Mouse (Mus musculus) bone marrow, adult 2 months (tissue): ENCODE measurements around the gene Antxr1. TPM values are rescaled to one million over a fixed set of nuclear protein-coding genes. Genes with fewer than 3 reads are reported as not detected.

Experiments
- H3K27ac ChIP-seq: fragments of 200-500 bp; 2 replicates; pipeline ENCODE4 v1.5.1; 2012; ENCODE audit warnings: low read depth, mild to moderate bottlenecking, control low read depth, inconsistent platforms, low read length; ENCODE audit not compliant: control insufficient read depth, poor library complexity, insufficient read depth
- H3K4me1 ChIP-seq: fragments of 200-500 bp; 2 replicates; pipeline ENCODE4 v1.6.1; 2011; ENCODE audit warnings: low read length; ENCODE audit not compliant: control insufficient read depth, insufficient read depth
- H3K4me3 ChIP-seq: fragments of 200-500 bp; replicated peaks from 2 replicates; pipeline ENCODE3; 2011; ENCODE audit warnings: mild to moderate bottlenecking, low read depth, low read length, control low read depth; ENCODE audit not compliant: control insufficient read depth
- CTCF ChIP-seq: fragments of 200-500 bp; IDR thresholded peaks from 2 replicates; pipeline ENCODE4 v1.5.1; 2011; ENCODE audit warnings: low read length, control low read depth; ENCODE audit not compliant: control insufficient read depth, insufficient read depth
- POLR2A ChIP-seq: fragments of 200-500 bp; IDR thresholded peaks from 2 replicates; pipeline ENCODE4 v1.6.1; 2011; ENCODE audit warnings: low read depth, mild to moderate bottlenecking, control low read depth, low read length, borderline replicate concordance; ENCODE audit not compliant: control insufficient read depth
- WGBS: fragments of 180-500 bp; shearing (Covaris S2); methylation state at CpG from one replicate; pipeline ENCODE4 v1.1.7; 2018; 5-methylcytosine and 5-hydroxymethylcytosine counted together
- polyA plus RNA-seq: library from polyadenylated mRNA; stranded (reverse); fragments of >200 nt; gene quantifications from 2 replicates; pipeline ENCODE4 v1.2.4, GENCODE M21; 2011; ENCODE audit warnings: low replicate concordance; ENCODE audit not compliant: missing spikeins, insufficient read depth, insufficient read length

The Antxr1 gene
- polyA plus RNA-seq, 1 experiment, result 5.3 TPM

GRCm38 (mm10) chr6:87207373-87207982 is 128.1 kb downstream of the Antxr1 start:
- WGBS, result 53% methylated on average over 13 of the region's 13 CpGs
- Histone ChIP-seq H3K4me3 (no peak overlapping the region), H3K4me1 (peaks cover 3% of the 10 kb centered on the region), H3K27ac (no peak overlapping the region)
- TF ChIP-seq POLR2A (no peak), CTCF (no peak)

DNA sequence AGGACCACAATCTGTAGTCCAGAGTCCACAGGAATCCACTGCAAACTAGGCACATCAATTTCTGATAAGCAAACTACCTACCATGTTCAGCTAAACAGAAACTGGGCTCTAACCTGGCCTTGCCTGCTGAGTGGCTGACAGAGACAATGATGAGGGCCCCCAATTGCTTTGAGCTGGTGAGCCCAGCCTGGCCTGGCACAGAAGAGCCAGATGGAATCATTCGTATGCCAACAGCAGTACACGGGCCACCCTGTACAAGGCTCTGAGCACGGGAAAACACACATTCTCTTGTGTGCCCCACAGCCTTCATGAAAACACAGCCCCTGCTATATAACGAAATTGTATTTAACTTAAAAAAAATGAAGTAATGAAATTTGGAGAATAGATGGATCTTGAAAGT is 128.8 kb downstream of the Antxr1 start:
- Histone ChIP-seq H3K4me1 (peaks cover 3% of the 10 kb centered on the region), H3K4me3 (no peak overlapping the region), H3K27ac (no peak overlapping the region)
- WGBS, result 86% methylated on average over 4 of the region's 4 CpGs
- TF ChIP-seq CTCF (no peak), POLR2A (no peak)

GRCm38 (mm10) chr6:87203467-87203866 is 132.2 kb downstream of the Antxr1 start:
- H3K4me3 ChIP-seq, result no peak overlapping the region
- TF ChIP-seq CTCF (no peak), POLR2A (no peak)
- H3K27ac ChIP-seq, result no peak overlapping the region
- WGBS, result 78% methylated on average over 4 of the region's 4 CpGs
- H3K4me1 ChIP-seq, result peaks cover 2% of the 10 kb centered on the region

GRCm38 (mm10) chr6:87203065-87203464 is 132.6 kb downstream of the Antxr1 start:
- 83% methylated on average over 2 of the region's 2 CpGs for WGBS
- no peak for TF ChIP-seq POLR2A
- no peak for TF ChIP-seq CTCF
- Histone ChIP-seq H3K4me3 (no peak overlapping the region), H3K27ac (no peak overlapping the region), H3K4me1 (peaks cover 2% of the 10 kb centered on the region)

DNA sequence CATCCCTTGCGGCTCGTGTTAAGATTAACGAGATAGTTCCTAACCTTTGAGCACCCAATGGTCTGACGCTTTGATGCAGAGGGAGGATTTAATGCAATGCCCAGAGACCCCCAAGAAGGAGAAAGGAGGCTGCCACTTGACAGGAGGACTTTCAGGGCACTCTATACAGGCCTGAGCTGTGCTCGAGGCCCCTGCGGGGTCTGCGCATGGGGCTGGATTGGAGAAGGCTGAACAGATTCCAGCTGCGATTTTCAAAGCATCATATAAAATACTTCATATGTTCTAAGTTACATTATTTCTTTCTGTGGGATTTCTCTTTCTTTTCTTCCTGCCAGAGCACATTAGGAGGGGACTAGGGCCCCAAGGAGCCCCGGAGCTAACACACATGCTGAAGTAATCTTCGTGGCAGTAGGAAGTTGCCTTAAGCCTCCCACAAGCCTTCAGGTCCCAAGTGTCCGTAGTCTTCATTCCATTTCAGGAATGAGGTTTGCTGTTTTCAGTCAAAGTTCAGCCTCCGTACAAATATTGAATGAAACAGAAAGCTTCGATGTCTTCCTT is 133.5 kb downstream of the Antxr1 start:
- TF ChIP-seq CTCF, result no peak
- no peak for TF ChIP-seq POLR2A
- 84% methylated on average over 13 of the region's 13 CpGs for WGBS
- Histone ChIP-seq H3K4me1 (peaks cover 2% of the 10 kb centered on the region), H3K4me3 (no peak overlapping the region), H3K27ac (no peak overlapping the region)

GRCm38 (mm10) chr6:87189755-87190154 is 145.9 kb downstream of the Antxr1 start:
- Histone ChIP-seq H3K4me1 (no peaks in the 10 kb centered on the region; the same call in 1 of the 2 replicates), H3K4me3 (no peak overlapping the region), H3K27ac (no peak overlapping the region)
- no peak for TF ChIP-seq CTCF
- no peak for TF ChIP-seq POLR2A
- WGBS, result 4% methylated on average over 3 of the region's 3 CpGs

DNA sequence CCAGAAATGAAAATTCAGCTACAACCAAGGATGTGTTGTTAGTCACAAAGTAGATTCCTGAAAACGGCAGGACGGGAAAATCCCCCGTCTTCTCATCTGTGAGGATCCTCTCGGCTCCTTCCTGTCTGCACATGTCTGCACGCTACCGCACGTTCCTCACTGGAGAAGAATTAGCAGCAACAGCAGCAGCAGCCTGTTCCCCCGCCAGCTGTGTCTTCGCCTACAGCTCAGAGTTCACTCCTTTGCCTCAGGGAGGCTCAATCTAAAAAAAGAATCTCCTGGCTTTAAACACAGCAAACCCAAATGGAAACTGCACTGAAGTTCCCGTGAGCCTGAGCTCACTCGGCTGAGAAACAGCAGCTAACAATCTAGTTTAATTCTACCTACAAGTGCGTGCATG is 148.6 kb downstream of the Antxr1 start:
- WGBS, result 75% methylated on average over 12 of the region's 12 CpGs
- TF ChIP-seq POLR2A, result no peak
- TF ChIP-seq CTCF, result no peak
- H3K4me3 ChIP-seq, result no peak overlapping the region
- H3K27ac ChIP-seq, result no peak overlapping the region
- peaks cover 1% of the 10 kb centered on the region; the same call in 1 of the 2 replicates for H3K4me1 ChIP-seq

DNA sequence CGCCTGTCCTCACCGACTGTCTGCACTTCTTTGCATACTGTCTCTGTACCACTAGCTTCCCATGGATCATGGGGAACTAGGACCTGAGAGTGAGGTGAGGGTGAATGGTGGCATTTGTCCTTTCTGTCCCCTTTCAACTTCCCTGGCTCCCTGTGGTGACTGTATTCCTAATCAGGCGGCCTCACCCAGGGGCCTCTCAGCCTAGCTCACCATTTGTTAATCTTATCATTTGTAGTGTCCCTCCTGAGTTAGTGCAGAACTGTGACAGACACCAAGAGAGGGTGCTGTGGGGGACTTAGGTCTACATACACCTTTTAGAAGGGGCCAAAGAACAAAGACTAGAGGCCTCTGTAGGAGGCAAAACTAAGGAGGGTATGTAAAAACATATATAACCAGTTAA is 151.2 kb downstream of the Antxr1 start:
- no peak for TF ChIP-seq POLR2A
- TF ChIP-seq CTCF, result no peak
- Histone ChIP-seq H3K27ac (no peak overlapping the region), H3K4me3 (no peak overlapping the region), H3K4me1 (peaks cover 1% of the 10 kb centered on the region; the same call in 1 of the 2 replicates)
- 74% methylated on average over 3 of the region's 3 CpGs for WGBS

DNA sequence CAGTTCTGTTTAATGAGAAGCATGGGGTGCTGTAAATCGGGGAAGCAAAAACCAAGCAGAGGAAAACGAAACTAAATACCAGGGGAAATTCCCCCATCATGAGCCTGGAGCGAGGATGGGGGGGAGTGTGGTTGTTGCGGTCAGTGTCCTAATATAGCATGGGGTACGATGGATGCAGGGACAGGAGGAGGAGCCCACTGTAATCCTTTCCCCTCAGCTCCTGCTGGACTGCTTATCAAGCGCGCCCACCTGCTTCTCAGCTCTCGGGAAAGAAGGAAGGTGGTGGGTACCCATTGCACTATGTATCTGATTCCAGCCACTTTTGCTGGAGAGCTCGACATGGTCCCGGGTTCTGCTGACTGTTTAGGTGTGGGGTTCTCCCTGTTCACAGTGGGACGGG is 151.6 kb downstream of the Antxr1 start:
- no peak for TF ChIP-seq CTCF
- no peak for TF ChIP-seq POLR2A
- WGBS, result 27% methylated on average over 11 of the region's 11 CpGs
- Histone ChIP-seq H3K27ac (no peak overlapping the region), H3K4me1 (peaks cover 1% of the 10 kb centered on the region; the same call in 1 of the 2 replicates), H3K4me3 (peak overlapping the region; percentile 39)
